Mouse (Mus musculus): ENCODE results near the gene Ssbp2. TPM values are rescaled to one million over a fixed set of nuclear protein-coding genes. Genes with fewer than 3 reads are reported as not detected.

The Ssbp2 gene
- polyA plus RNA-seq (2015; fragmentation: Nextera tagmentation; extraction: Ambion mirVana), result 44.2 and 45.8 TPM in 2 replicates

GRCm38 (mm10) chr13:91459896-91460620, at the start of gene Ssbp2:
TSS of gene Ssbp2 (plus strand) at chr13:91460283.
- ATAC-seq (ENCODE audit: insufficient read depth), result peak; percentile 59
- Histone ChIP-seq H3K4me2 (peak within 1 kb of the TSS; percentile 84), H3K36me3 (replicated peaks) (no peaks in the 10 kb centered on the region), H3K9me3 (replicated peaks) (no peaks in the 10 kb centered on the region), H3K9ac (peak within 1 kb of the TSS; percentile 88), H3K27ac (replicated peaks) (peak within 1 kb of the TSS; percentile 92), H3K27me3 (no peaks in the 10 kb centered on the region), H3K4me1 (replicated peaks) (peaks cover 65% of the 10 kb centered on the region), H3K4me3 (replicated peaks) (peak within 1 kb of the TSS; percentile 100)
- WGBS (ENCODE audit: insufficient replicate concordance), result 9% methylated on average over 29 of the region's 29 CpGs

DNA sequence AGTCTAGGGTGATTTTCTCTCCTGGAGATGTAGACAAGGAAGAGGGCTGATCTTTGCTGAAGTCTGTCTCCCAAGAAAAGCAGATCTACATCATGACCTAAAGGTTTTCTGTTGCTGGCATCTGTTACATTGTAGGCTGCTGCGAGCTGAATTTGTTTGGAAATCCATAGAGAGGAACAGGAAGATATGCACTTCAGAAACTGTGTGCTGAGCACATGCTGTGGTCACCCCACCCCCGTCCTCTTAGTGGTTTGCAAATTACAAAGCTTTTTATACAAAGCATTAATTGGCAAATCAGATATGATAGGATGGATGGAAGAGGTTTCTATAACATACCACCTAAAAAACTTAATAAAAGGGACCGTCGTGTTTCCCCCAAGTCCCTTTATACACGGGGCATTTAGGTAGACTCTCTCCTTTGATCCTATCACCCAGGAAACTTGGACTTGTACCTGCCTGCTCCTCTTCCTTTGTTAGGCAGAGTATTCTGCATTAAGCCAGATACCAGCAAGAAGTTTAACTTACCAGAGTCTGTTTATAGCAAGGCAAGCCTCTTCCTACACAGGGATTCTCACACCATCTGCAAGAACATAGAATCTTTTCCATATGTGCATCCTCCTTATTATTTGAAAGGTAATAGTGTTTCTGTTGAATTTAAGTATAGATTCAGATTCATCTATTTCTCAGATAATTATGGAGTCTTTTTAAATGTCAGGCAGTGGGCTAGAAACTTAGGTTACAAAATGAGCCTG, 46.2 kb upstream of the Ssbp2 start:
- H3K9ac ChIP-seq, result no peak overlapping the region
- no peak overlapping the region for H3K27ac ChIP-seq (replicated peaks)
- 59% methylated on average over 5 of the region's 5 CpGs for WGBS (ENCODE audit: insufficient replicate concordance)
- no peak overlapping the region for H3K4me2 ChIP-seq
- no peaks in the 10 kb centered on the region for H3K9me3 ChIP-seq (replicated peaks)
- H3K27me3 ChIP-seq, result no peaks in the 10 kb centered on the region
- H3K36me3 ChIP-seq (replicated peaks), result no peaks in the 10 kb centered on the region
- no peaks in the 10 kb centered on the region for H3K4me1 ChIP-seq (replicated peaks)
- no peak overlapping the region for H3K4me3 ChIP-seq (replicated peaks)
- ATAC-seq (ENCODE audit: insufficient read depth), result no peak

GRCm38 (mm10) chr13:91415896-91416295, 44.2 kb upstream of the Ssbp2 start:
- Histone ChIP-seq H3K27ac (replicated peaks) (no peak overlapping the region), H3K9ac (no peak overlapping the region), H3K4me1 (replicated peaks) (no peaks in the 10 kb centered on the region), H3K9me3 (replicated peaks) (no peaks in the 10 kb centered on the region), H3K4me3 (replicated peaks) (no peak overlapping the region), H3K4me2 (no peak overlapping the region), H3K36me3 (replicated peaks) (no peaks in the 10 kb centered on the region), H3K27me3 (no peaks in the 10 kb centered on the region)
- 64% methylated on average over 4 of the region's 4 CpGs for WGBS (ENCODE audit: insufficient replicate concordance)
- no peak for ATAC-seq (ENCODE audit: insufficient read depth)

DNA sequence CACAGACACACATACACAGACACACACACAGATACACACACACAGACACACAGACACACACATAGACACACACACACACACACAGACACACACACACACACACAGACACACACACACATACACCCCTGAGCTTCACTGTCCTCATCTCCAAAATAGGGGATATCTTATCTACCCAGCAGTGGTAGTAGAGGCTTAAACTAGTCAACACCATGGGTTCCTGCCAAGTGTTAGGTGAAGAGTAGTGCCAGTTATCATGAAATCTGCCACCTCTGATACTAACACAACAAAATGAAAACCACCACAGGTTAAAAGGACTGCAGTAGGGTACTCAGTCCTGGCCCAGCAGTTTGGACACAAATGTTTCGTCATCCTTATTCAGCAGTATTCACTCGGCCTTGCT, 43.4 kb upstream of the Ssbp2 start:
- Histone ChIP-seq H3K9me3 (replicated peaks) (no peaks in the 10 kb centered on the region), H3K27me3 (no peaks in the 10 kb centered on the region), H3K4me1 (replicated peaks) (peaks cover 5% of the 10 kb centered on the region; the same call in 1 of the 2 replicates), H3K4me2 (no peak overlapping the region), H3K27ac (replicated peaks) (no peak overlapping the region), H3K9ac (no peak overlapping the region), H3K36me3 (replicated peaks) (no peaks in the 10 kb centered on the region), H3K4me3 (replicated peaks) (no peak overlapping the region)
- 46% methylated on average over 2 of the region's 2 CpGs for WGBS (ENCODE audit: insufficient replicate concordance)
- no peak for ATAC-seq (ENCODE audit: insufficient read depth)

DNA sequence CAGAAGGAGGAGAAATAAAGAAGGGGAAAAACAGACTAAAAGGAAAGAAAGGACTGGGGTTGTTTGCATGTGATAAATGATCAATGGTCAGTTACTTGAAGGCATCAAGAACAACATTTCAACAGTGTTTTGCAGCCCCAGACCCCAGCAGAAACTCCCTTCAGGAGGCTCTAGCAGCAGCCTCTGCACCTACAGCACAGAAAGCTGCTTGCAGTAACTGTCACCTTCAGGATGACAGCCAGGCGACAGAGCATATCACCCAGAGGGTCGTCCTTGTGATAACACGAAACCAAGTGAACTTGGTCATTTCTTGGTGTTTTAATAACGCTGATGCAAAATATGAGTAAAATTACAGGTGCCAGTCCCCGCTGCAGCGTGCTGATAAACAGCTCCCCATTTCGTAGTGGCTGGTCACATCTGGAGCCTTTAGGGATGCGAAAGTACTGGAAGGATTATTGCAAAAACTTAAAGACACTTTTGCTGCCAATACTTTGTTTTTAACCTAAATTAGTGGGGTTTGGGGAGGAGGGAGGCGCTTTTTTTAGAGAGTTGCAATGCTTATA, 38.6 kb upstream of the Ssbp2 start:
- Histone ChIP-seq H3K9ac (no peak overlapping the region), H3K36me3 (replicated peaks) (no peaks in the 10 kb centered on the region), H3K4me3 (replicated peaks) (no peak overlapping the region), H3K27me3 (no peaks in the 10 kb centered on the region), H3K4me1 (replicated peaks) (peaks cover 5% of the 10 kb centered on the region; the same call in 1 of the 2 replicates), H3K9me3 (replicated peaks) (no peaks in the 10 kb centered on the region), H3K4me2 (no peak overlapping the region), H3K27ac (replicated peaks) (no peak overlapping the region)
- 18% methylated on average over 9 of the region's 9 CpGs for WGBS (ENCODE audit: insufficient replicate concordance)
- ATAC-seq (ENCODE audit: insufficient read depth), result no peak; the same call in 1 of the 2 replicates

GRCm38 (mm10) chr13:91430867-91431266, 29.2 kb upstream of the Ssbp2 start:
- no peak overlapping the region; the same call in 1 of the 2 replicates for H3K4me3 ChIP-seq (replicated peaks)
- H3K9ac ChIP-seq, result no peak overlapping the region
- no peaks in the 10 kb centered on the region for H3K9me3 ChIP-seq (replicated peaks)
- no peak for ATAC-seq (ENCODE audit: insufficient read depth)
- no peak overlapping the region for H3K27ac ChIP-seq (replicated peaks)
- no peaks in the 10 kb centered on the region for H3K27me3 ChIP-seq
- no peaks in the 10 kb centered on the region for H3K36me3 ChIP-seq (replicated peaks)
- 45% methylated on average over 5 of the region's 5 CpGs for WGBS (ENCODE audit: insufficient replicate concordance)
- H3K4me1 ChIP-seq (replicated peaks), result no peaks in the 10 kb centered on the region
- peak overlapping the region; percentile 45; the same call in 1 of the 2 replicates for H3K4me2 ChIP-seq

DNA sequence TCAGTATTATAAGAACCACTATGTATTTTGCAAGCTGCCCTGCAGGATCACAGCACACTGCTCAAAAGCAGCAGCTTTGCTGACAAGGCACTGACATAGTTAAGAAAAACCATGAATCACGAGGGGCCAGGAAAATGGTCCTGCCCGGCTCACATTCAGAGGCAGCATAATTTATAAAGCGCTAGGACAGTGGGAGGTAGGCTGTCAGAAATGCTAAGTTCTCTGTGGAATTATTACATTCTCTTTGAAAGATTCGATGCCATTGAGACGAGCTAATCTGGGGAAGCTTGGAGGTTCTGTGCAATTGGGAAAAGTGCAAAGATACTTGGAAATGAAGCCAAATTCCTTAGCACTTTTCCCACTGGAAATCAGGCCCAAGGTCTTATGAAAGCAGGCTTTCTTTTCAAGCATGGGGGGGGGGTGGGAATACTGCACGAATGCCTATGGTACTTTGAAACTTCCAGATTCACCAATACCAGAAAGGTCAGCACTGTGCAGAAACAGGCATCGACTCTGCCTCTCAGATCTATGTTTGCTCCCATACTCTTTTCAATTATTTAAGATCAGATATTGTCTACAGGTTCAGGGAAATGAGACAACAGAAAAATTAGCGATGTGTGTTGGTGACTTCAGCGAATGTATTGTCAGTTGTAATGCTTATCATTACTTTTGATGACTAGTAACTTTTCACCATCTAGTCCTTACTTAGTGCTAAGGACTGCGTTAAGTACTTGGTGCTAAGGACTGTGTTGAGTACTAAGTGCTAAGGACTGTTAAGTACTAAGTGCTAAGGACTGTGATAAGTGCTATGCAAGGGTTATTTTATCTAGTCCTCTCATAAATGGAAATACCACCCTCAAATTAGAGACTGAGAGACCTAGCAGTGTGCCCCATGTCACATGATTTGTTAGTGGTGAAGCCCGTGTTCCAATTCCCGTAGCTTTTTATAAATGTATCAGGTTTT, 28.4 kb upstream of the Ssbp2 start:
- Histone ChIP-seq H3K27ac (replicated peaks) (no peak overlapping the region), H3K4me2 (no peak overlapping the region), H3K9me3 (replicated peaks) (no peaks in the 10 kb centered on the region), H3K27me3 (no peaks in the 10 kb centered on the region), H3K36me3 (replicated peaks) (no peaks in the 10 kb centered on the region), H3K9ac (no peak overlapping the region), H3K4me1 (replicated peaks) (no peaks in the 10 kb centered on the region), H3K4me3 (replicated peaks) (no peak overlapping the region)
- ATAC-seq (ENCODE audit: insufficient read depth), result no peak
- 64% methylated on average over 12 of the region's 12 CpGs for WGBS (ENCODE audit: insufficient replicate concordance)

- no peak overlapping the region for H3K4me3 ChIP-seq (replicated peaks)
- no peaks in the 10 kb centered on the region for H3K27me3 ChIP-seq
- no peaks in the 10 kb centered on the region for H3K9me3 ChIP-seq (replicated peaks)
- no peaks in the 10 kb centered on the region for H3K36me3 ChIP-seq (replicated peaks)
- H3K27ac ChIP-seq (replicated peaks), result no peak overlapping the region
- no peak overlapping the region for H3K9ac ChIP-seq
- H3K4me1 ChIP-seq (replicated peaks), result no peaks in the 10 kb centered on the region
- 63% methylated on average over 11 of the region's 11 CpGs for WGBS (ENCODE audit: insufficient replicate concordance)
- H3K4me2 ChIP-seq, result no peak overlapping the region
- ATAC-seq (ENCODE audit: insufficient read depth), result no peak
Measured at GRCm38 (mm10) chr13:91433021-91433420, 27.1 kb upstream of the Ssbp2 start.

DNA sequence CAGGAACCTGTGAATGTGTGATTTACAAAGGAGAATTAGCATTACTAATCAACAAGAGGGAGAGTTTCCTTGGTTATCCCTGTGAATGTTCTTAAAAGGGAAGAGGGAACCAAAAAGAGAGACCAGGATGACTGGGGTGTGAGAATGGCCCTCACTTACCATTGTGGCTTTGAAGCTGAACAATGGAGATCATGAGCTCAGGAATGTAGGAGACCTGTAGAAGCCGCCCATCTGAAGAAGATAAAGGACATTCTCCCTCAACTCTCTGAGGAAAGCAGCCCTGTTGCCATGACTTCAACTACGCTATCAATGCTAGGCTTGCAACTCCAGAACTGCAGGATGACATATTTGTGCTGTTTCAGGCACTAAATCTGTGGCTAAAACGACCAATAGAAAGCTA, 22.2 kb upstream of the Ssbp2 start:
- no peaks in the 10 kb centered on the region for H3K9me3 ChIP-seq (replicated peaks)
- H3K4me3 ChIP-seq (replicated peaks), result no peak overlapping the region
- no peak for ATAC-seq (ENCODE audit: insufficient read depth)
- WGBS (ENCODE audit: insufficient replicate concordance), result 62% methylated on average over 3 of the region's 3 CpGs
- no peak overlapping the region for H3K4me2 ChIP-seq
- H3K27me3 ChIP-seq, result no peaks in the 10 kb centered on the region
- no peaks in the 10 kb centered on the region for H3K4me1 ChIP-seq (replicated peaks)
- no peak overlapping the region for H3K27ac ChIP-seq (replicated peaks)
- no peaks in the 10 kb centered on the region for H3K36me3 ChIP-seq (replicated peaks)
- H3K9ac ChIP-seq, result no peak overlapping the region

- no peak for ATAC-seq (ENCODE audit: insufficient read depth)
- H3K4me3 ChIP-seq (replicated peaks), result no peak overlapping the region
- H3K4me1 ChIP-seq (replicated peaks), result no peaks in the 10 kb centered on the region
- H3K27ac ChIP-seq (replicated peaks), result no peak overlapping the region
- H3K9ac ChIP-seq, result no peak overlapping the region
- WGBS (ENCODE audit: insufficient replicate concordance), result 68% methylated on average over 5 of the region's 5 CpGs
- no peaks in the 10 kb centered on the region for H3K27me3 ChIP-seq
- no peaks in the 10 kb centered on the region for H3K36me3 ChIP-seq (replicated peaks)
- no peak overlapping the region for H3K4me2 ChIP-seq
- H3K9me3 ChIP-seq (replicated peaks), result no peaks in the 10 kb centered on the region
Measured at GRCm38 (mm10) chr13:91441476-91441875, 18.6 kb upstream of the Ssbp2 start.

All from liver, embryonic 15.5 days (tissue).